Mouse (Mus musculus): ENCODE data around the gene Cyp2u1. TPM values are rescaled to one million over a fixed set of nuclear protein-coding genes. Genes with fewer than 3 reads are reported as not detected.

Gene Cyp2u1
- polyA plus RNA-seq, 1 experiment from 2014 or later, result 7.0 TPM

GRCm38 (mm10) chr3:131251601-131252000 is 51.4 kb downstream of the Cyp2u1 start:
- H3K9me3 ChIP-seq (ENCODE audit: control insufficient read depth, low read length), result no peaks in the 10 kb centered on the region
- no peaks in the 10 kb centered on the region for H3K4me1 ChIP-seq (replicated peaks; ENCODE audit: control insufficient read depth, insufficient read depth, low read length)
- H3K27me3 ChIP-seq (replicated peaks; ENCODE audit: control insufficient read depth, insufficient read depth, low read length), result no peaks in the 10 kb centered on the region
- H3K4me3 ChIP-seq (replicated peaks; ENCODE audit: low read length), result no peak overlapping the region
- ATAC-seq, result no peak
- WGBS, result 93% methylated on average over 7 of the region's 7 CpGs
- no peak overlapping the region for H3K27ac ChIP-seq (ENCODE audit: low read length)
- no peak overlapping the region for H3K4me2 ChIP-seq (ENCODE audit: low read length)
- H3K9ac ChIP-seq (replicated peaks; ENCODE audit: low read depth, low read length), result no peak overlapping the region
- H3K36me3 ChIP-seq (ENCODE audit: control insufficient read depth, insufficient read depth), result no peaks in the 10 kb centered on the region

DNA sequence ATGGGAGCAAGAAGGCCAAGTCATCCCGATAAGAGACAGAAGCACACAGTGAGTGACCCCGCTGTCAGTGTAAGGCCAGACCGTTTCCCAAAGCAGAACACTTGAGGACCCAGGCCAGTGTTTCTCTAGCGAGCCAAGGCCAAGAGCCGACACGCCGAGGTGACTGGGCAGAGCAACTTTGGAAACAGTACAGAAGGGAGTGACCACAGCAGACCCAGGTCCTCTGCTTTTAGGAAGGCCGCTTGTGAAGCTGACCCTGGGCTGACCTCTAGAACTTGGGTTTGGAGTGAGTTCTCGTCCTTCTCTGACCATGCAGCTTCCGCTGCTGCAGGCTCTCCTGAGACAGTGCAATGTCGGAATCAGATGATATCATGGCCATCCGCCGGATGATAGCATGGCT is 52.0 kb downstream of the Cyp2u1 start:
- Histone ChIP-seq H3K4me2 (ENCODE audit: low read length) (no peak overlapping the region), H3K27ac (ENCODE audit: low read length) (no peak overlapping the region), H3K9ac (replicated peaks; ENCODE audit: low read depth, low read length) (no peak overlapping the region), H3K36me3 (ENCODE audit: control insufficient read depth, insufficient read depth) (no peaks in the 10 kb centered on the region), H3K4me3 (replicated peaks; ENCODE audit: low read length) (no peak overlapping the region), H3K9me3 (ENCODE audit: control insufficient read depth, low read length) (no peaks in the 10 kb centered on the region), H3K4me1 (replicated peaks; ENCODE audit: control insufficient read depth, insufficient read depth, low read length) (no peaks in the 10 kb centered on the region), H3K27me3 (replicated peaks; ENCODE audit: control insufficient read depth, insufficient read depth, low read length) (no peaks in the 10 kb centered on the region)
- ATAC-seq, result no peak
- WGBS, result 93% methylated on average over 13 of the region's 13 CpGs

GRCm38 (mm10) chr3:131250283-131250682 is 52.7 kb downstream of the Cyp2u1 start:
- WGBS, result 93% methylated on average over 2 of the region's 2 CpGs
- H3K27ac ChIP-seq (ENCODE audit: low read length), result no peak overlapping the region
- no peaks in the 10 kb centered on the region for H3K27me3 ChIP-seq (replicated peaks; ENCODE audit: control insufficient read depth, insufficient read depth, low read length)
- H3K9me3 ChIP-seq (ENCODE audit: control insufficient read depth, low read length), result no peaks in the 10 kb centered on the region
- H3K4me1 ChIP-seq (replicated peaks; ENCODE audit: control insufficient read depth, insufficient read depth, low read length), result 0 out of 2 replicates have a peak, but pooled peaks cover 1% of the 10 kb centered on the region
- H3K36me3 ChIP-seq (ENCODE audit: control insufficient read depth, insufficient read depth), result no peaks in the 10 kb centered on the region
- ATAC-seq, result no peak
- H3K4me3 ChIP-seq (replicated peaks; ENCODE audit: low read length), result no peak overlapping the region
- no peak overlapping the region for H3K4me2 ChIP-seq (ENCODE audit: low read length)
- no peak overlapping the region for H3K9ac ChIP-seq (replicated peaks; ENCODE audit: low read depth, low read length)

GRCm38 (mm10) chr3:131248444-131248843 is 54.6 kb downstream of the Cyp2u1 start:
- ATAC-seq, result no peak
- Histone ChIP-seq H3K27me3 (replicated peaks; ENCODE audit: control insufficient read depth, insufficient read depth, low read length) (no peaks in the 10 kb centered on the region), H3K4me2 (ENCODE audit: low read length) (no peak overlapping the region), H3K36me3 (ENCODE audit: control insufficient read depth, insufficient read depth) (no peaks in the 10 kb centered on the region), H3K4me1 (replicated peaks; ENCODE audit: control insufficient read depth, insufficient read depth, low read length) (peaks cover 3% of the 10 kb centered on the region; the same call in 1 of the 2 replicates), H3K4me3 (replicated peaks; ENCODE audit: low read length) (no peak overlapping the region), H3K9ac (replicated peaks; ENCODE audit: low read depth, low read length) (no peak overlapping the region), H3K27ac (ENCODE audit: low read length) (no peak overlapping the region), H3K9me3 (ENCODE audit: control insufficient read depth, low read length) (no peaks in the 10 kb centered on the region)
- WGBS, result 83% methylated on average over 10 of the region's 10 CpGs

DNA sequence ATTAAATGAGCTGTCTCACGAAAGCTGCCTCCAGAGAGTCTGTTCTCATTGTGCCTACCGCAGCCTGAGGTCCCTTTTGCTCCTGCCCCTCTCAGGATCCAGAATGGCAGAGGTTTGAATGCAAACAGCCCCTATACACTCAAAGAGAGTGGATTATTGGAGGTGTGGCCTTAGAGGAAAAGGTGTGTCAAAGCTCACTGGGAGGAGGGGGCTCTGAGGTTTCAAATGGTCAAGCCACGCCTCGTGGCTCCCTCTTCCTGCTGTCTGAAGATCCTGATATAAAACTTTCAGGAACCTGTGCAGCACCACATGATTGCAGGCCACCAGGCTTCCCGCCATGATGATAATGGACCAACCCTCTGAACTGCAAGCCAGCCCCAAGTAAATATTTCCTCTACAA is 55.2 kb downstream of the Cyp2u1 start:
- Histone ChIP-seq H3K36me3 (ENCODE audit: control insufficient read depth, insufficient read depth) (no peaks in the 10 kb centered on the region), H3K9ac (replicated peaks; ENCODE audit: low read depth, low read length) (no peak overlapping the region), H3K27ac (ENCODE audit: low read length) (no peak overlapping the region), H3K4me2 (ENCODE audit: low read length) (no peak overlapping the region), H3K9me3 (ENCODE audit: control insufficient read depth, low read length) (no peaks in the 10 kb centered on the region), H3K27me3 (replicated peaks; ENCODE audit: control insufficient read depth, insufficient read depth, low read length) (no peaks in the 10 kb centered on the region), H3K4me1 (replicated peaks; ENCODE audit: control insufficient read depth, insufficient read depth, low read length) (peaks cover 3% of the 10 kb centered on the region; the same call in 1 of the 2 replicates), H3K4me3 (replicated peaks; ENCODE audit: low read length) (no peak overlapping the region)
- no peak for ATAC-seq
- WGBS, result 75% methylated on average over 5 of the region's 5 CpGs

DNA sequence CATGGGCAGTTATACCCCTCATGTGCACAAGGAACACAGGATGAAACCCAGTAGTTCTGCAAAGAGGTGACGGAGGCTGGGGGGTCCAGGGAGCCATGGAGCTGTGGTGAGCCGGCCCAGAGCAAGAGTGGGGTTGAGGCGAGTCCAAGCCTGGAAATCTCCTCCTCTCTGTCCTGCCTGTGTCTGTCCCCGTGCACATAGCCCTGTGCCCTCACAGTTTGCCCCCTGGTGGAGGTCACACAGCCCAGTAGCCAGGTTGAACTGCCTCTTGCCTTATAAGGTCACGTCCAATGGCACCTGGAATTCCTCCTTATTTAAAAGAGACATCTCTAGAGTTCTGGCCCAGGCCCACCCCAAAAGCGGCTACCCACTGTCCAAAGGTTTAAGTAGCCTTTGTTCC is 55.6 kb downstream of the Cyp2u1 start:
- ATAC-seq, result no peak
- Histone ChIP-seq H3K27me3 (replicated peaks; ENCODE audit: control insufficient read depth, insufficient read depth, low read length) (no peaks in the 10 kb centered on the region), H3K4me2 (ENCODE audit: low read length) (no peak overlapping the region), H3K9ac (replicated peaks; ENCODE audit: low read depth, low read length) (no peak overlapping the region), H3K36me3 (ENCODE audit: control insufficient read depth, insufficient read depth) (no peaks in the 10 kb centered on the region), H3K27ac (ENCODE audit: low read length) (no peak overlapping the region), H3K4me3 (replicated peaks; ENCODE audit: low read length) (no peak overlapping the region), H3K9me3 (ENCODE audit: control insufficient read depth, low read length) (no peaks in the 10 kb centered on the region), H3K4me1 (replicated peaks; ENCODE audit: control insufficient read depth, insufficient read depth, low read length) (peaks cover 3% of the 10 kb centered on the region; the same call in 1 of the 2 replicates)
- 75% methylated on average over 6 of the region's 6 CpGs for WGBS

- no peaks in the 10 kb centered on the region for H3K27me3 ChIP-seq (replicated peaks; ENCODE audit: control insufficient read depth, insufficient read depth, low read length)
- H3K9me3 ChIP-seq (ENCODE audit: control insufficient read depth, low read length), result no peaks in the 10 kb centered on the region
- no peak overlapping the region for H3K4me2 ChIP-seq (ENCODE audit: low read length)
- peaks cover 3% of the 10 kb centered on the region; the same call in 1 of the 2 replicates for H3K4me1 ChIP-seq (replicated peaks; ENCODE audit: control insufficient read depth, insufficient read depth, low read length)
- no peak overlapping the region for H3K9ac ChIP-seq (replicated peaks; ENCODE audit: low read depth, low read length)
- no peak for ATAC-seq
- H3K36me3 ChIP-seq (ENCODE audit: control insufficient read depth, insufficient read depth), result no peaks in the 10 kb centered on the region
- no peak overlapping the region for H3K27ac ChIP-seq (ENCODE audit: low read length)
- WGBS, result 92% methylated on average over 8 of the region's 8 CpGs
- no peak overlapping the region for H3K4me3 ChIP-seq (replicated peaks; ENCODE audit: low read length)
Measured at GRCm38 (mm10) chr3:131246579-131247046, 56.4 kb downstream of the Cyp2u1 start.

GRCm38 (mm10) chr3:131245766-131246578 is 57.1 kb downstream of the Cyp2u1 start:
- peak; percentile 81 for ATAC-seq
- peaks cover 3% of the 10 kb centered on the region; the same call in 1 of the 2 replicates for H3K4me1 ChIP-seq (replicated peaks; ENCODE audit: control insufficient read depth, insufficient read depth, low read length)
- no peak overlapping the region for H3K4me3 ChIP-seq (replicated peaks; ENCODE audit: low read length)
- no peak overlapping the region for H3K4me2 ChIP-seq (ENCODE audit: low read length)
- H3K27ac ChIP-seq (ENCODE audit: low read length), result no peak overlapping the region
- no peaks in the 10 kb centered on the region for H3K9me3 ChIP-seq (ENCODE audit: control insufficient read depth, low read length)
- no peaks in the 10 kb centered on the region for H3K27me3 ChIP-seq (replicated peaks; ENCODE audit: control insufficient read depth, insufficient read depth, low read length)
- no peaks in the 10 kb centered on the region for H3K36me3 ChIP-seq (ENCODE audit: control insufficient read depth, insufficient read depth)
- WGBS, result 55% methylated on average over 11 of the region's 11 CpGs
- no peak overlapping the region for H3K9ac ChIP-seq (replicated peaks; ENCODE audit: low read depth, low read length)
